18 mouse cellular contexts compared by ENCODE assay signal in the genomic region with DNA sequence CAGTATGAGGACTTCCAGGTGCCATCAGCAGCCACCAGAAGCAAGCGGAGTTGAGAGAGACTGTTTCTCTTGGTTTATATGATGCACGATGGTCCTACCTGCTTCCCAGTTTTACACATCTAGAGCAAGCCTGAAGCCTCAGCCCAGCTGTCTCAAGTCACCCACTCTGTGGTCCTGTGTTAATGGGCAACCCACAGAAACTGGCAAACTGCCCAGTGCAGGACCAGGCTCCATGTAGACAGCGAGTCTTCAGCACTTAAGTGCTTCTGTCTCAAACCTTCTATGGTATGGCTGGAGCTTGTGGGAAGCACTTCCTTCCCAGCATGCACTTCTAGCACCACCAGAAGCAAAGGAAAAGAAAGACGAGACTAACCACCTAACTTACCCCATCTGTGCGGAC. TPM values are rescaled to one million over a fixed set of nuclear protein-coding genes. Genes with fewer than 3 reads are reported as not detected.
DNase-seq lines count a peak whose midpoint lies in the region; ATAC-seq and TF ChIP-seq lines count a peak whose summit lies in the region.
"Had no signal": no experiment of that assay in that cellular context is flagged by ENCODE, and none has a peak within 500 bp of the region (broad histone marks: within the 10 kb centered on the region; RNA-seq: fewer than 3 reads in every experiment).

No protein-coding gene starts in this region.

- H3K9me3 ChIP-seq in heart, embryonic 15.5 days (replicated peaks), result no peaks in the 10 kb centered on the region
- H3K9me3 ChIP-seq: embryonic facial prominence, embryonic 12.5 days; forebrain, embryonic 15.5 days; heart, embryonic 12.5 days; hindbrain, embryonic 12.5 days; kidney, embryonic 15.5 days had no signal

- peaks cover 80% of the 10 kb centered on the region for H3K4me1 ChIP-seq in heart, embryonic 15.5 days (replicated peaks)
- H3K4me1 ChIP-seq in thymus, adult 2 months (replicated peaks; ENCODE audit: control insufficient read depth, insufficient read depth, low read length), result peaks cover 28% of the 10 kb centered on the region

- TF ChIP-seq CTCF in gastrocnemius, adult 2 months (IDR thresholded peaks at IDR 0.05), result no peak
- no peak for TF ChIP-seq CTCF in thymus, adult 2 months (IDR thresholded peaks at IDR 0.05; ENCODE audit: borderline replicate concordance, control insufficient read depth, extremely low read depth, insufficient read depth, low read length, poor library complexity)

- H3K36me3 ChIP-seq in heart, embryonic 15.5 days, result no peaks in the 10 kb centered on the region
- H3K36me3 ChIP-seq in thymus, adult 2 months (ENCODE audit: control insufficient read depth, insufficient read depth, low read length), result no peaks in the 10 kb centered on the region
- H3K36me3 ChIP-seq: embryonic facial prominence, embryonic 12.5 days; forebrain, embryonic 15.5 days; heart, embryonic 12.5 days; hindbrain, embryonic 12.5 days; kidney, embryonic 15.5 days had no signal

- 65% methylated on average over 5 of the region's 5 CpGs for WGBS in heart, embryonic 15.5 days
- 47% methylated on average over 5 of the region's 5 CpGs for WGBS in thymus, adult 2 months

- H3K4me2 ChIP-seq in heart, embryonic 15.5 days, result no peak overlapping the region
- H3K4me2 ChIP-seq: embryonic facial prominence, embryonic 12.5 days; forebrain, embryonic 15.5 days; heart, embryonic 12.5 days; hindbrain, embryonic 12.5 days; kidney, embryonic 15.5 days had no signal

- H3K9ac ChIP-seq in heart, embryonic 15.5 days, result no peak overlapping the region
- H3K9ac ChIP-seq: embryonic facial prominence, embryonic 12.5 days; forebrain, embryonic 15.5 days; heart, embryonic 12.5 days; hindbrain, embryonic 12.5 days; kidney, embryonic 15.5 days had no signal

- H3K27ac ChIP-seq in gastrocnemius, adult 2 months, result peak overlapping the region; percentile 78; the same call in 1 of the 2 replicates
- H3K27ac ChIP-seq in heart, embryonic 15.5 days, result peak overlapping the region; percentile 56
- 0 out of 2 replicates have a peak overlapping the region, but pooled peaks have one; percentile 48 for H3K27ac ChIP-seq in thymus, adult 2 months (ENCODE audit: control insufficient read depth, insufficient read depth, low read length)
- H3K27ac ChIP-seq: embryonic facial prominence, embryonic 12.5 days; forebrain, embryonic 15.5 days; hindbrain, embryonic 12.5 days; kidney, embryonic 15.5 days had no signal

- ATAC-seq in heart, embryonic 15.5 days (replicated peaks; ENCODE audit: insufficient number of reproducible peaks, insufficient read depth, low FRiP score, low read depth), result no peak
- ATAC-seq in megakaryocyte, adult 5-6 weeks (ENCODE audit: poor library complexity, severe bottlenecking), result no peak
- ATAC-seq: forebrain, embryonic 15.5 days; hindbrain, embryonic 16.5 days; inflammation-experienced regulatory T-cells, adult 6 months had no signal

- DNase-seq in gastrocnemius, adult 2 months, result no peak
- DNase-seq in gastrocnemius, postnatal 14 days, result no peak
- no peak for DNase-seq in heart, postnatal 4 days
- DNase-seq in thymus, adult 2 months, result no peak
- no peak for DNase-seq in thymus, postnatal 10 days (ENCODE audit: low spot score in 2 of 2)
- DNase-seq: adrenal gland, adult 8-10 months; gastrocnemius, postnatal 10 days; heart, postnatal 14 days; kidney, adult 18-20 months had no signal

- no peaks in the 10 kb centered on the region for H3K27me3 ChIP-seq in heart, embryonic 15.5 days
- no peaks in the 10 kb centered on the region for H3K27me3 ChIP-seq in thymus, adult 2 months (ENCODE audit: control insufficient read depth, insufficient read depth, low read length)
- H3K27me3 ChIP-seq: embryonic facial prominence, embryonic 12.5 days; forebrain, embryonic 15.5 days; heart, embryonic 12.5 days; hindbrain, embryonic 12.5 days; kidney, embryonic 15.5 days had no signal

- no peak overlapping the region for H3K4me3 ChIP-seq in gastrocnemius, adult 2 months
- H3K4me3 ChIP-seq in heart, embryonic 15.5 days, result no peak overlapping the region
- H3K4me3 ChIP-seq in thymus, adult 2 months (ENCODE audit: control insufficient read depth, insufficient read depth, low read length), result no peak overlapping the region
- H3K4me3 ChIP-seq: embryonic facial prominence, embryonic 12.5 days; forebrain, embryonic 15.5 days; heart, embryonic 12.5 days; hindbrain, embryonic 12.5 days; kidney, embryonic 15.5 days had no signal

- intact Hi-C loops in gastrocnemius, adult 2 months (cut with DNase I), result no loop called here
- intact Hi-C loops in gastrocnemius, postnatal 14 days (cut with DNase I; ENCODE audit: low total_unique reads), result no loop called here

- no peak for TF ChIP-seq POLR2A in thymus, adult 2 months (IDR thresholded peaks at IDR 0.05; ENCODE audit: control insufficient read depth, extremely low read depth, insufficient read depth, low read length, poor library complexity)

RNA-seq across cellular contexts. Expression of gene Tbc1d8, which starts 30.3 kb away (rescaled TPM):
- 1 to 10 TPM; 8.3 to 9.7 TPM for total RNA-seq in gastrocnemius, adult 2 months (2021)
- total RNA-seq in gastrocnemius, postnatal 14 days (2021), result 1 to 10 TPM; 6.7 to 7.0 TPM
- 10.4 and 12.8 TPM in 2 replicates for polyA plus RNA-seq in heart, embryonic 15.5 days (2015; fragmentation: Nextera tagmentation; extraction: Ambion mirVana)
- total RNA-seq in heart, postnatal 4 days (2021), result 1 to 10 TPM; 8.1 to 8.9 TPM
- 24.7 and 26.8 TPM in 2 replicates for polyA plus RNA-seq in thymus, adult 2 months (2012; rRNA removed)
- 60.6 and 61.8 TPM in 2 replicates for total RNA-seq in megakaryocyte, adult 5-6 weeks (2015)
- 35.5 and 46.5 TPM in 2 replicates for total RNA-seq in megakaryocyte, adult 5-6 weeks (2017)
